Mouse (Mus musculus): ENCODE data around the gene Ntrk2. TPM values are rescaled to one million over a fixed set of nuclear protein-coding genes. Genes with fewer than 3 reads are reported as not detected.
"Not testable (repeated sequence)": the region's sequence is repeated elsewhere in the genome, so short reads cannot be mapped to it uniquely, and the experiment has no call there.

Gene Ntrk2
- total RNA-seq, 2 experiments from 2014 or later, result 1.4 to 2.8 TPM

- intact Hi-C loops (cut with DNase I), result no loop called here
Observed at GRCm38 (mm10) chr13:59092045-59092857, 285.9 kb downstream of the Ntrk2 start.

GRCm38 (mm10) chr13:59092858-59093154, 286.4 kb downstream of the Ntrk2 start:
- DNase-seq, result no peak
- intact Hi-C loops (cut with DNase I), result no loop called here

More at GRCm38 (mm10) chr13:59092045-59092857, 285.9 kb downstream of the Ntrk2 start:
- DNase-seq, result no peak

- intact Hi-C loops (cut with DNase I), result no loop called here
Observed at GRCm38 (mm10) chr13:59094722-59095121, 288.4 kb downstream of the Ntrk2 start.

GRCm38 (mm10) chr13:59095811-59096391, 289.5 kb downstream of the Ntrk2 start:
- intact Hi-C loops (cut with DNase I), result no loop called here
- no peak for DNase-seq

More at GRCm38 (mm10) chr13:59094722-59095121, 288.4 kb downstream of the Ntrk2 start:
- DNase-seq, result no peak

GRCm38 (mm10) chr13:59100086-59100485, 293.7 kb downstream of the Ntrk2 start:
- no peak for DNase-seq
- intact Hi-C loops (cut with DNase I), result no loop called here

- DNase-seq; intact Hi-C loops (cut with DNase I): not testable (repeated sequence)
Observed at GRCm38 (mm10) chr13:59107791-59108190, 301.4 kb downstream of the Ntrk2 start.

GRCm38 (mm10) chr13:59110107-59110506, 303.7 kb downstream of the Ntrk2 start:
- intact Hi-C loops (cut with DNase I), result no loop called here
- no peak for DNase-seq

GRCm38 (mm10) chr13:59114684-59115083, 308.3 kb downstream of the Ntrk2 start:
- DNase-seq, result no peak
- intact Hi-C loops (cut with DNase I), result no loop called here

GRCm38 (mm10) chr13:59115551-59115950, 309.2 kb downstream of the Ntrk2 start:
- intact Hi-C loops (cut with DNase I), result no loop called here
- no peak for DNase-seq

GRCm38 (mm10) chr13:59117233-59117632, 310.9 kb downstream of the Ntrk2 start:
- no peak for DNase-seq
- intact Hi-C loops (cut with DNase I), result no loop called here

GRCm38 (mm10) chr13:59119596-59120394, 313.4 kb downstream of the Ntrk2 start:
- peak in 1 of 2 experiments; percentile 6 for DNase-seq
- intact Hi-C loops (cut with DNase I), result no loop called here

- intact Hi-C loops (cut with DNase I), result no loop called here
- DNase-seq, result no peak
Observed at GRCm38 (mm10) chr13:59143141-59143744, 336.9 kb downstream of the Ntrk2 start.

GRCm38 (mm10) chr13:59144321-59144856, 338.0 kb downstream of the Ntrk2 start:
- intact Hi-C loops (cut with DNase I), result no loop called here
- DNase-seq, result no peak

GRCm38 (mm10) chr13:59145677-59146555, 339.5 kb downstream of the Ntrk2 start:
- peak; percentile 50 to 53 for DNase-seq
- intact Hi-C loops (cut with DNase I), result no loop called here

GRCm38 (mm10) chr13:59146616-59147015, 340.2 kb downstream of the Ntrk2 start:
- intact Hi-C loops (cut with DNase I), result no loop called here
- DNase-seq, result no peak

- intact Hi-C loops (cut with DNase I), result no loop called here
- DNase-seq, result no peak
Observed at GRCm38 (mm10) chr13:59147976-59148375, 341.6 kb downstream of the Ntrk2 start.

GRCm38 (mm10) chr13:59148793-59149192, 342.4 kb downstream of the Ntrk2 start:
- DNase-seq, result no peak

GRCm38 (mm10) chr13:59164015-59164414, 357.6 kb downstream of the Ntrk2 start:
- intact Hi-C loops (cut with DNase I), result no loop called here
- no peak for DNase-seq

More at GRCm38 (mm10) chr13:59148793-59149192, 342.4 kb downstream of the Ntrk2 start:
- intact Hi-C loops (cut with DNase I), result no loop called here

GRCm38 (mm10) chr13:59173840-59174239, 367.5 kb downstream of the Ntrk2 start:
- intact Hi-C loops (cut with DNase I), result no loop called here
- DNase-seq, result no peak

GRCm38 (mm10) chr13:59176021-59176420, 369.7 kb downstream of the Ntrk2 start:
- intact Hi-C loops (cut with DNase I), result no loop called here
- DNase-seq, result no peak

All from heart, postnatal 14 days (tissue).